10 mouse cellular contexts compared by ENCODE assay signal in the genomic region with DNA sequence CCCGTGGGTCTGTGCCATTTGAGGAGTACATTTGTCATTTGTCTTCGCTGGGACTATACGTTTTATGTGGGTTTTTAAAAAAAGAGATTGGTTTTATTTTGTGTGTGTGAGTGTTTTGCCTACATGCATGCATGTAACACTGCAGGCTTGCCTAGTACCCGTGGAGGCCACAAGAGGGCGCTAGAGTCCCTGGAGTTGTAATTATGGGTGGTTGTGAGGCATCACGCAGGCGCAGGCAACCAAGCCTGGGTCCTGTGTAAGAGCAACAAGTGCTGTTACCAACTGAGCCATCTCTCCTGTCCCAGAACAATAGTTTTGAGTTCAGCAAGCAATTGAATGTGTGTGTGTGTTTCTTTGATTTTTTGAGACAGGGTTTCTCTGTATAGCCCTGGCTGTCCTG. TPM values are rescaled to one million over a fixed set of nuclear protein-coding genes. Genes with fewer than 3 reads are reported as not detected.
DNase-seq lines count a peak whose midpoint lies in the region; ATAC-seq and TF ChIP-seq lines count a peak whose summit lies in the region.
"Had no signal": no experiment of that assay in that cellular context is flagged by ENCODE, and none has a peak within 500 bp of the region (broad histone marks: within the 10 kb centered on the region; RNA-seq: fewer than 3 reads in every experiment).

No protein-coding gene starts in this region.

- no peaks in the 10 kb centered on the region for H3K9me3 ChIP-seq in kidney, embryonic 15.5 days (replicated peaks)

- DNase-seq in kidney, adult 18-20 months: peak; percentile 28
- DNase-seq in testis, postnatal 10 days (ENCODE audit: low spot score): no peak
- peak; percentile 31 to 32 for DNase-seq in kidney, postnatal 4 days
- no peak for DNase-seq in ovary, postnatal 10 days (ENCODE audit: low spot score)
- DNase-seq in c-Kit-positive CD71-positive TER-119-positive erythroid progenitor cells, embryonic 14.5 days (ENCODE audit: low spot score): no peak
- DNase-seq: gastrocnemius, postnatal 10 days; lung, postnatal 4 days had no signal

- TF ChIP-seq CTCF in testis, adult 2 months (IDR thresholded peaks at IDR 0.05; ENCODE audit: control insufficient read depth, insufficient read depth, insufficient replicate concordance, low read depth, low read length): peak; percentile 94; the same call in 1 of the 2 replicates

- 0 out of 2 replicates have a peak, but pooled peaks cover 3% of the 10 kb centered on the region for H3K4me1 ChIP-seq in kidney, embryonic 15.5 days
- peaks cover 8% of the 10 kb centered on the region for H3K4me1 ChIP-seq in testis, adult 2 months (ENCODE audit: control insufficient read depth, insufficient read depth, low read length)
- H3K4me1 ChIP-seq: neural tube, embryonic 13.5 days had no signal

- H3K4me2 ChIP-seq in kidney, embryonic 15.5 days: no peak overlapping the region
- H3K4me2 ChIP-seq: neural tube, embryonic 13.5 days had no signal

- H3K4me3 ChIP-seq in kidney, embryonic 15.5 days (replicated peaks): no peak overlapping the region
- no peak overlapping the region for H3K4me3 ChIP-seq in testis, adult 2 months (ENCODE audit: control insufficient read depth, low read depth, low read length)
- H3K4me3 ChIP-seq: neural tube, embryonic 13.5 days had no signal

- H3K9ac ChIP-seq in kidney, embryonic 15.5 days: no peak overlapping the region
- H3K9ac ChIP-seq: neural tube, embryonic 13.5 days had no signal

- WGBS in kidney, embryonic 15.5 days: 70% methylated on average over 7 of the region's 7 CpGs

- ATAC-seq in kidney, embryonic 15.5 days (replicated peaks; ENCODE audit: low FRiP score): no peak

- H3K36me3 ChIP-seq in kidney, embryonic 15.5 days: no peaks in the 10 kb centered on the region
- H3K36me3 ChIP-seq in testis, adult 2 months (ENCODE audit: control insufficient read depth, insufficient read depth, low read length): no peaks in the 10 kb centered on the region; the same call in 1 of the 2 replicates
- H3K36me3 ChIP-seq: neural tube, embryonic 13.5 days had no signal

- no peaks in the 10 kb centered on the region for H3K27me3 ChIP-seq in kidney, embryonic 15.5 days
- no peaks in the 10 kb centered on the region for H3K27me3 ChIP-seq in testis, adult 2 months (ENCODE audit: control insufficient read depth, insufficient read depth, low read length)
- H3K27me3 ChIP-seq: neural tube, embryonic 13.5 days had no signal

- no peak for TF ChIP-seq POLR2A in testis, adult 2 months (IDR thresholded peaks at IDR 0.05; ENCODE audit: control insufficient read depth, low read depth, low read length)

- H3K27ac ChIP-seq in kidney, embryonic 15.5 days: no peak overlapping the region
- H3K27ac ChIP-seq in testis, adult 2 months (ENCODE audit: control insufficient read depth, insufficient read depth, low read depth, low read length): no peak overlapping the region
- H3K27ac ChIP-seq: neural tube, embryonic 13.5 days had no signal

RNA-seq across cellular contexts. Expression of gene Fis1, which starts 13.8 kb away (rescaled TPM):
- 284 and 294 TPM in 2 replicates for polyA plus RNA-seq in kidney, embryonic 15.5 days (2015; fragmentation: Nextera tagmentation; extraction: Ambion mirVana)
- 71.3 and 76.5 TPM in 2 replicates for polyA plus RNA-seq in testis, adult 2 months (2012; rRNA removed)

RNA-seq across cellular contexts. Expression of gene Cldn15, which starts 27.1 kb away (rescaled TPM):
- 3.0 and 4.1 TPM in 2 replicates for polyA plus RNA-seq in kidney, embryonic 15.5 days (2015; fragmentation: Nextera tagmentation; extraction: Ambion mirVana)
- 0.25 and 0.58 TPM in 2 replicates for polyA plus RNA-seq in testis, adult 2 months (2012; rRNA removed)

RNA-seq across cellular contexts. Expression of gene Ift22, which starts 31.3 kb away (rescaled TPM):
- polyA plus RNA-seq in kidney, embryonic 15.5 days (2015; fragmentation: Nextera tagmentation; extraction: Ambion mirVana): 74.0 and 78.8 TPM in 2 replicates
- polyA plus RNA-seq in testis, adult 2 months (2012; rRNA removed): 133 TPM in 2 replicates

RNA-seq across cellular contexts. Expression of gene Plod3, which starts 47.5 kb away (rescaled TPM):
- 42.9 and 52.5 TPM in 2 replicates for polyA plus RNA-seq in kidney, embryonic 15.5 days (2015; fragmentation: Nextera tagmentation; extraction: Ambion mirVana)
- 15.3 and 16.3 TPM in 2 replicates for polyA plus RNA-seq in testis, adult 2 months (2012; rRNA removed)

RNA-seq across cellular contexts. Expression of gene Znhit1, which starts 48.5 kb away (rescaled TPM):
- 86.4 and 102 TPM in 2 replicates for polyA plus RNA-seq in kidney, embryonic 15.5 days (2015; fragmentation: Nextera tagmentation; extraction: Ambion mirVana)
- polyA plus RNA-seq in testis, adult 2 months (2012; rRNA removed): 308 and 386 TPM in 2 replicates

Comparison
In these comparisons a context has a peak if more than half of its experiments do, and no peak if none do; other contexts are left out.
1. DNase-seq: peak in kidney, adult 18-20 months (single experiment) and kidney, postnatal 4 days (2 of 2); none in testis, postnatal 10 days (single experiment), ovary, postnatal 10 days (single experiment) and c-Kit-positive CD71-positive TER-119-positive erythroid progenitor cells, embryonic 14.5 days (single experiment).